In the genomic region with DNA sequence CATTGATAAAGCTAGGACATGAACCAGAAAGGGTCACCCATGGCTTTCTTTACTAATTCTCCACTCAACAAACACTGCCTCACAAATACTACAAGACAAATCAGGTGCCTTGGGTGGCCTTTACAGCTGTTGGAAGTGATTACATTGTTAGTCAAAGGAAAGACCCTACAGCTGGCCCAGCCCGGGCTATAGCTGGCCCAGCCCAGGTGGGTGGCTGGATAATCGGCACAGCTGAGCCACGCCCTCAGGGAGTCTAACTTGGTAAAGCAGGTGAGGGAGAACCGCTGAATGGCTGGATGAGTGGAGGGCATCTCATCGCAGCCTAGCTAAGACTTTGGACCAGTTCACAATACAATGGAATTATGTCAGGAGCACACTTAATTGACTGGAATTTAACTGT, we compare ENCODE assay signal across 25 mouse cellular contexts. TPM values are rescaled to one million over a fixed set of nuclear protein-coding genes. Genes with fewer than 3 reads are reported as not detected.
DNase-seq lines count a peak whose midpoint lies in the region; ATAC-seq and TF ChIP-seq lines count a peak whose summit lies in the region.
"Had no signal": no experiment of that assay in that cellular context is flagged by ENCODE, and none has a peak within 500 bp of the region (broad histone marks: within the 10 kb centered on the region; RNA-seq: fewer than 3 reads in every experiment).

No protein-coding gene starts in this region.

- no peaks in the 10 kb centered on the region for H3K9me3 ChIP-seq in forebrain, embryonic 10.5 days
- no peaks in the 10 kb centered on the region for H3K9me3 ChIP-seq in forebrain, embryonic 15.5 days
- H3K9me3 ChIP-seq in stomach, embryonic 14.5 days (ENCODE audit: control insufficient read depth, low read depth, low read length): no peaks in the 10 kb centered on the region
- no peaks in the 10 kb centered on the region for H3K9me3 ChIP-seq in stomach, postnatal 0 days (ENCODE audit: control insufficient read depth, low read length)
- H3K9me3 ChIP-seq in stomach, embryonic 15.5 days: no peaks in the 10 kb centered on the region
- H3K9me3 ChIP-seq: embryonic facial prominence, embryonic 10.5 days; embryonic facial prominence, embryonic 12.5 days; forebrain, embryonic 12.5 days had no signal

- 81% methylated on average over 5 of the region's 5 CpGs for WGBS in forebrain, embryonic 10.5 days
- WGBS in forebrain, embryonic 15.5 days: 79% methylated on average over 5 of the region's 5 CpGs
- 64% methylated on average over 5 of the region's 5 CpGs for WGBS in stomach, embryonic 14.5 days
- 53% methylated on average over 5 of the region's 5 CpGs for WGBS in stomach, postnatal 0 days
- 46% methylated on average over 5 of the region's 5 CpGs for WGBS in stomach, embryonic 15.5 days

- no peak overlapping the region for H3K4me2 ChIP-seq in forebrain, embryonic 15.5 days (replicated peaks)
- no peak overlapping the region for H3K4me2 ChIP-seq in stomach, embryonic 14.5 days (replicated peaks; ENCODE audit: low read depth, low read length)
- H3K4me2 ChIP-seq in stomach, postnatal 0 days (replicated peaks; ENCODE audit: low read depth): no peak overlapping the region
- no peak overlapping the region for H3K4me2 ChIP-seq in stomach, embryonic 15.5 days
- H3K4me2 ChIP-seq: embryonic facial prominence, embryonic 12.5 days; forebrain, embryonic 12.5 days had no signal

- ATAC-seq in forebrain, embryonic 15.5 days (replicated peaks): no peak
- ATAC-seq in stomach, embryonic 14.5 days (ENCODE audit: insufficient number of reproducible peaks, insufficient read depth, low FRiP score, low read depth): 0 out of 2 replicates have a peak, but pooled peaks have one; percentile 53
- ATAC-seq in stomach, postnatal 0 days (ENCODE audit: low FRiP score, low TSS enrichment): no peak
- ATAC-seq in stomach, embryonic 15.5 days (ENCODE audit: insufficient read depth, low FRiP score, low read depth): peak; percentile 61; the same call in 1 of the 2 replicates
- ATAC-seq: activated CD4-positive, CD25-positive, alpha-beta regulatory T cell, adult 4 months; CD4-positive, CD25-positive, alpha-beta regulatory T cell, adult 4 months; forebrain, embryonic 14.5 days; forebrain, postnatal 0 days had no signal

- H3K4me3 ChIP-seq in forebrain, embryonic 10.5 days: no peak overlapping the region
- H3K4me3 ChIP-seq in forebrain, embryonic 15.5 days: no peak overlapping the region
- no peak overlapping the region for H3K4me3 ChIP-seq in stomach, embryonic 14.5 days (ENCODE audit: low read depth, low read length)
- no peak overlapping the region for H3K4me3 ChIP-seq in stomach, postnatal 0 days (ENCODE audit: low read depth, low read length)
- no peak overlapping the region for H3K4me3 ChIP-seq in stomach, embryonic 15.5 days (replicated peaks)
- H3K4me3 ChIP-seq: embryonic facial prominence, embryonic 10.5 days; embryonic facial prominence, embryonic 12.5 days; forebrain, embryonic 12.5 days had no signal

- DNase-seq in forebrain, embryonic 10.5 days (ENCODE audit: extremely low spot score, low spot score): no peak
- no peak for DNase-seq in stomach, postnatal 0 days (ENCODE audit: low spot score)
- no peak for DNase-seq in left cerebral cortex, postnatal 10 days (ENCODE audit: extremely low spot score in 1 of 2, low spot score in 2 of 2)
- no peak for DNase-seq in heart, postnatal 10 days
- DNase-seq: adrenal gland, adult 8-10 months; adrenal gland, postnatal 14 days; adrenal gland, postnatal 36 days; B cell, adult 2 months; cerebellum, adult 11-12 months; cerebellum, adult 2 months; cerebellum, adult 9-10 months; cerebellum, postnatal 10 days; cerebellum, postnatal 25 days; forebrain, postnatal 0 days had no signal

- no peak for TF ChIP-seq EP300 in stomach, postnatal 0 days (optimal IDR thresholded peaks at IDR 0.05)

- intact Hi-C loops in left cerebral cortex, postnatal 10 days (cut with DNase I): no loop called here
- intact Hi-C loops in heart, postnatal 10 days (cut with DNase I): no loop called here

- peak overlapping the region; percentile 20; the same call in 1 of the 2 replicates for H3K27ac ChIP-seq in forebrain, embryonic 10.5 days
- H3K27ac ChIP-seq in forebrain, embryonic 15.5 days (replicated peaks): no peak overlapping the region
- H3K27ac ChIP-seq in stomach, embryonic 14.5 days (ENCODE audit: low read length): no peak overlapping the region
- H3K27ac ChIP-seq in stomach, postnatal 0 days (replicated peaks): no peak overlapping the region
- H3K27ac ChIP-seq in stomach, embryonic 15.5 days: no peak overlapping the region
- H3K27ac ChIP-seq: embryonic facial prominence, embryonic 10.5 days; embryonic facial prominence, embryonic 12.5 days; forebrain, embryonic 12.5 days had no signal

- TF ChIP-seq CTCF in stomach, postnatal 0 days (IDR thresholded peaks at IDR 0.05; ENCODE audit: low read depth): no peak

- H3K4me1 ChIP-seq in forebrain, embryonic 10.5 days: 0 out of 2 replicates have a peak, but pooled peaks cover 4% of the 10 kb centered on the region
- 0 out of 2 replicates have a peak, but pooled peaks cover 5% of the 10 kb centered on the region for H3K4me1 ChIP-seq in forebrain, embryonic 15.5 days
- H3K4me1 ChIP-seq in stomach, embryonic 14.5 days (ENCODE audit: control insufficient read depth, insufficient read depth, low read length): peaks cover 14% of the 10 kb centered on the region; the same call in 1 of the 2 replicates
- H3K4me1 ChIP-seq in stomach, postnatal 0 days (replicated peaks; ENCODE audit: control insufficient read depth, insufficient read depth): no peaks in the 10 kb centered on the region
- peaks cover 10% of the 10 kb centered on the region; the same call in 1 of the 2 replicates for H3K4me1 ChIP-seq in stomach, embryonic 15.5 days
- H3K4me1 ChIP-seq: embryonic facial prominence, embryonic 12.5 days; forebrain, embryonic 12.5 days had no signal

- no peaks in the 10 kb centered on the region for H3K27me3 ChIP-seq in forebrain, embryonic 10.5 days (ENCODE audit: poor library complexity, severe bottlenecking)
- H3K27me3 ChIP-seq in forebrain, embryonic 15.5 days: no peaks in the 10 kb centered on the region
- H3K27me3 ChIP-seq in stomach, embryonic 14.5 days (ENCODE audit: control insufficient read depth, insufficient read depth, low read length): no peaks in the 10 kb centered on the region
- no peaks in the 10 kb centered on the region for H3K27me3 ChIP-seq in stomach, postnatal 0 days (ENCODE audit: control insufficient read depth, insufficient read depth, low read length)
- no peaks in the 10 kb centered on the region for H3K27me3 ChIP-seq in stomach, embryonic 15.5 days (replicated peaks)
- H3K27me3 ChIP-seq: CH12.LX; embryonic facial prominence, embryonic 12.5 days; forebrain, embryonic 12.5 days had no signal

- H3K9ac ChIP-seq in forebrain, embryonic 15.5 days (replicated peaks): no peak overlapping the region
- H3K9ac ChIP-seq in stomach, embryonic 14.5 days (replicated peaks; ENCODE audit: low read depth, low read length): no peak overlapping the region
- no peak overlapping the region for H3K9ac ChIP-seq in stomach, postnatal 0 days (ENCODE audit: low read length)
- H3K9ac ChIP-seq in stomach, embryonic 15.5 days: no peak overlapping the region
- H3K9ac ChIP-seq: embryonic facial prominence, embryonic 12.5 days; forebrain, embryonic 12.5 days; forebrain, postnatal 0 days had no signal

- H3K36me3 ChIP-seq in forebrain, embryonic 10.5 days (replicated peaks): peaks cover 17% of the 10 kb centered on the region
- 0 out of 2 replicates have a peak, but pooled peaks cover 3% of the 10 kb centered on the region for H3K36me3 ChIP-seq in forebrain, embryonic 15.5 days
- peaks cover 3% of the 10 kb centered on the region; the same call in 1 of the 2 replicates for H3K36me3 ChIP-seq in stomach, embryonic 14.5 days (ENCODE audit: control insufficient read depth, insufficient read depth, low read length)
- no peaks in the 10 kb centered on the region for H3K36me3 ChIP-seq in stomach, postnatal 0 days (ENCODE audit: control insufficient read depth, insufficient read depth, low read length)
- H3K36me3 ChIP-seq in stomach, embryonic 15.5 days: peaks cover 3% of the 10 kb centered on the region; the same call in 1 of the 2 replicates

RNA-seq across cellular contexts. Expression of gene Srgap1, which starts 13.8 kb away (rescaled TPM):
- polyA plus RNA-seq in forebrain, embryonic 10.5 days (2016; fragmentation: Nextera tagmentation; extraction: Ambion mirVana): 6.5 and 6.9 TPM in 2 replicates
- polyA plus RNA-seq in forebrain, embryonic 15.5 days (2015; fragmentation: Nextera tagmentation; extraction: Ambion mirVana): 31.9 and 34.7 TPM in 2 replicates
- polyA plus RNA-seq in stomach, embryonic 14.5 days (2014; fragmentation: Nextera tagmentation; extraction: Ambion mirVana): 15.5 and 15.6 TPM in 2 replicates
- polyA plus RNA-seq in stomach, postnatal 0 days (2015; fragmentation: Nextera tagmentation; extraction: Ambion mirVana): 4.6 and 5.2 TPM in 2 replicates
- polyA plus RNA-seq in stomach, embryonic 15.5 days (2015; fragmentation: Nextera tagmentation; extraction: Ambion mirVana): 10.0 and 10.4 TPM in 2 replicates
- 10 to 100 TPM; 25.9 to 26.7 TPM for total RNA-seq in left cerebral cortex, postnatal 10 days (2021)
- total RNA-seq in heart, postnatal 10 days (2021): 1 to 10 TPM; 8.2 to 8.4 TPM
- total RNA-seq: CH12.LX, MEL had no signal

Comparison
In these comparisons a context has a peak if more than half of its experiments do, and no peak if none do; other contexts are left out.
1. ATAC-seq: peak in stomach, embryonic 14.5 days (single experiment) and stomach, embryonic 15.5 days (single experiment); none in forebrain, embryonic 15.5 days (single experiment) and stomach, postnatal 0 days (single experiment).